Mouse (Mus musculus): Measurements from ENCODE around the gene Ddx60. TPM values are rescaled to one million over a fixed set of nuclear protein-coding genes. Genes with fewer than 3 reads are reported as not detected.

Gene Ddx60
- total and polyA plus RNA-seq, 3 experiments: 0.20 to 0.47 (median 0.21) TPM

- in situ Hi-C loops (cut with MboI; ENCODE audit: low pct_ligation_motif_present, low pct_unique_long_range_greater_than_20kb, low sequenced_read_pairs): no loop called here
- no peak for TF ChIP-seq JUND (conservative IDR thresholded peaks at IDR 0.05; ENCODE audit: low read depth, low read length)
- TF ChIP-seq E2F4 (IDR thresholded peaks at IDR 0.05; ENCODE audit: insufficient replicate concordance, low read depth, low read length): no peak
- TF ChIP-seq ZC3H11A (IDR thresholded peaks at IDR 0.05; ENCODE audit: low read depth, low read length): no peak
- TF ChIP-seq MAZ (IDR thresholded peaks at IDR 0.05; ENCODE audit: low read depth, low read length): no peak
- no peak for TF ChIP-seq POLR2AphosphoS2 (IDR thresholded peaks at IDR 0.05; ENCODE audit: low read depth, low read length)
- TF ChIP-seq TCF12 (IDR thresholded peaks at IDR 0.05; ENCODE audit: low read depth, low read length): no peak
- TF ChIP-seq SMC3 (IDR thresholded peaks at IDR 0.05; ENCODE audit: low read depth, low read length): no peak
- no peak for TF ChIP-seq ELF1 (IDR thresholded peaks at IDR 0.05; ENCODE audit: low read depth, low read length)
- TF ChIP-seq ZMIZ1 (IDR thresholded peaks at IDR 0.05; ENCODE audit: low read depth, low read length): no peak
- TF ChIP-seq CHD2 (IDR thresholded peaks at IDR 0.05; ENCODE audit: low read length): no peak
- TF ChIP-seq RAD21 (IDR thresholded peaks at IDR 0.05; ENCODE audit: low read depth, low read length): no peak
- no peak for TF ChIP-seq USF2 (conservative IDR thresholded peaks at IDR 0.05; ENCODE audit: low read depth, low read length)
- TF ChIP-seq UBTF (IDR thresholded peaks at IDR 0.05; ENCODE audit: low read depth, low read length): no peak
- no peak for TF ChIP-seq USF1 (IDR thresholded peaks at IDR 0.05; ENCODE audit: low read depth, low read length)
- TF ChIP-seq JUN (IDR thresholded peaks at IDR 0.05; ENCODE audit: insufficient read depth, low read depth, low read length): no peak
- no peak for TF ChIP-seq NRF1 (IDR thresholded peaks at IDR 0.05; ENCODE audit: low read depth, low read length)
- TF ChIP-seq PAX5 (IDR thresholded peaks at IDR 0.05; ENCODE audit: low read length): no peak
- TF ChIP-seq MAX (IDR thresholded peaks at IDR 0.05; ENCODE audit: low read length): no peak
- no peak for TF ChIP-seq MAFK (IDR thresholded peaks at IDR 0.05; ENCODE audit: insufficient replicate concordance, low read length)
- Histone ChIP-seq H3K36me3 (replicated peaks in 1 of 2; ENCODE audit: control insufficient read depth in 1 of 2, insufficient read depth in 1 of 2, low read length in 1 of 2) (no peaks in the 10 kb centered on the region), H3K4me3 (replicated peaks in 1 of 3; ENCODE audit: low read depth in 2 of 3, low read length in 2 of 3, poor library complexity in 1 of 3) (no peak overlapping the region), H3K9ac (ENCODE audit: insufficient read depth, low read depth) (no peak overlapping the region), H3K9me3 (replicated peaks; ENCODE audit: low read length) (no peaks in the 10 kb centered on the region), H3K4me2 (ENCODE audit: insufficient read depth, low read depth, poor library complexity, severe bottlenecking) (no peak overlapping the region), H3K27me3 (replicated peaks) (no peaks in the 10 kb centered on the region), H3K27ac (ENCODE audit: insufficient read depth, low read depth) (no peak overlapping the region), H3K79me2 (replicated peaks; ENCODE audit: control insufficient read depth, extremely low read depth, insufficient read depth, poor library complexity, severe bottlenecking) (no peaks in the 10 kb centered on the region), H3K4me1 (ENCODE audit: control insufficient read depth in 1 of 2, insufficient read depth in 2 of 2) (0 out of 4 replicates have a peak, but pooled peaks cover 0 to 2% of the 10 kb centered on the region in 2 experiments)
- no peak for DNase-seq (ENCODE audit: extremely low read depth)
- dilution Hi-C loops (cut with MboI; ENCODE audit: extremely low pct_ligation_motif_present, extremely low pct_unique_long_range_greater_than_20kb, low sequenced_read_pairs): no loop called here
Observed at GRCm38 (mm10) chr8:61921454-61922054, 6.3 kb upstream of the Ddx60 start.

GRCm38 (mm10) chr8:61924518-61924917 is 3.4 kb upstream of the Ddx60 start:
- Histone ChIP-seq H3K9ac (ENCODE audit: insufficient read depth, low read depth) (no peak overlapping the region), H3K36me3 (replicated peaks in 1 of 2; ENCODE audit: control insufficient read depth in 1 of 2, insufficient read depth in 1 of 2, low read length in 1 of 2) (no peaks in the 10 kb centered on the region), H3K27ac (ENCODE audit: insufficient read depth, low read depth) (no peak overlapping the region), H3K79me2 (replicated peaks; ENCODE audit: control insufficient read depth, extremely low read depth, insufficient read depth, poor library complexity, severe bottlenecking) (no peaks in the 10 kb centered on the region), H3K9me3 (replicated peaks; ENCODE audit: low read length) (no peaks in the 10 kb centered on the region), H3K4me3 (replicated peaks in 1 of 3; ENCODE audit: low read depth in 2 of 3, low read length in 2 of 3, poor library complexity in 1 of 3) (no peak overlapping the region), H3K27me3 (replicated peaks) (no peaks in the 10 kb centered on the region), H3K4me1 (ENCODE audit: control insufficient read depth in 1 of 2, insufficient read depth in 2 of 2) (peaks cover 0 to 17% of the 10 kb centered on the region in 2 experiments; a peak in 2 of 4 replicates), H3K4me2 (ENCODE audit: insufficient read depth, low read depth, poor library complexity, severe bottlenecking) (no peak overlapping the region)
- in situ Hi-C loops (cut with MboI; ENCODE audit: low pct_ligation_motif_present, low pct_unique_long_range_greater_than_20kb, low sequenced_read_pairs): no loop called here
- dilution Hi-C loops (cut with MboI; ENCODE audit: extremely low pct_ligation_motif_present, extremely low pct_unique_long_range_greater_than_20kb, low sequenced_read_pairs): no loop called here
- no peak for DNase-seq (ENCODE audit: extremely low read depth)
- TF ChIP-seq MAZ (IDR thresholded peaks at IDR 0.05; ENCODE audit: low read depth, low read length): no peak

Measured in CH12.LX (cell line).